Mouse (Mus musculus): ENCODE measurements around the gene Slc6a20a. TPM values are rescaled to one million over a fixed set of nuclear protein-coding genes. Genes with fewer than 3 reads are reported as not detected.

The Slc6a20a gene
- under 1 TPM; 0.18 to 0.49 TPM for polyA plus RNA-seq (2017; shearing (Covaris generic))

DNA sequence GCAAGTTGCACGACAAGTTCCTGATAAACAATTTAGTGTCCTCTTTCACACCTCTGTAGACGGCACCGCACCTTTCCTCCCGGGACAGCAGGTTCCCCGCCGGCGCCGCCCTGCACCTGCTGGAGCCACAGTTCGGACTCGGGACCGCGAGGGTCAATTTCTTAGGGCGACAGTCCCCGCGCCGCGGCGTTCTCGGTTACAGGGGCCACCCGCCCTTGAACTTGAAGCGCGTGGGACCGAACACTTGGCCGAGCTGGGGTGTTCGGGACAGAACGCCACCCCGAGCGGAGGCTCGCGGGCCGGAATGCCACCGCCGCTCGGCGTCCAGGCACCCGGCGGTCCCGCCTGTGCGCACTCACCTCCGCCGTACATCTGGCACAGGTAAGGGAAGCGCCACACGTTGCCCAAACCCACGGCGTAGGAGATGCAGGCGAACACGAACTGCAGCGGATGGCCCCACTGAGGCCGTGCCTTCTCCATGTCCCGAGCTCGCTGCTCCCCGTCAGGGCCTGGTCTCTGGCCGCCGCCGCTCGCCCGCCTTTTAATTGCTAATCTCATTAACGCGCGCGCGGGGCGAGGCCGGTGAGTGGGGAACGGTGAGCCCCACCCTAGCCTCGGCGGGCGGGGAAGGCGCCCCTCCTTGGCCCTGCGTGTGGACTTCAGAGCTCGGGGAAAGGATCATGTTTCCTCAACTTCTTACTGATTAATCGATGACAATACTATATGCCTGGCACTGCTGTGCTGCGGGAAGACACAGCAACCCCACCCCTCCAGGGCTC is at the start of gene Slc6a20a, which contains the start of gene Ccr9:
Slc6a20a (minus strand) TSS at position 559 of the 779 bp plus-strand sequence.
Ccr9 (plus strand) TSS at position 113 of the 779 bp plus-strand sequence.

DNA sequence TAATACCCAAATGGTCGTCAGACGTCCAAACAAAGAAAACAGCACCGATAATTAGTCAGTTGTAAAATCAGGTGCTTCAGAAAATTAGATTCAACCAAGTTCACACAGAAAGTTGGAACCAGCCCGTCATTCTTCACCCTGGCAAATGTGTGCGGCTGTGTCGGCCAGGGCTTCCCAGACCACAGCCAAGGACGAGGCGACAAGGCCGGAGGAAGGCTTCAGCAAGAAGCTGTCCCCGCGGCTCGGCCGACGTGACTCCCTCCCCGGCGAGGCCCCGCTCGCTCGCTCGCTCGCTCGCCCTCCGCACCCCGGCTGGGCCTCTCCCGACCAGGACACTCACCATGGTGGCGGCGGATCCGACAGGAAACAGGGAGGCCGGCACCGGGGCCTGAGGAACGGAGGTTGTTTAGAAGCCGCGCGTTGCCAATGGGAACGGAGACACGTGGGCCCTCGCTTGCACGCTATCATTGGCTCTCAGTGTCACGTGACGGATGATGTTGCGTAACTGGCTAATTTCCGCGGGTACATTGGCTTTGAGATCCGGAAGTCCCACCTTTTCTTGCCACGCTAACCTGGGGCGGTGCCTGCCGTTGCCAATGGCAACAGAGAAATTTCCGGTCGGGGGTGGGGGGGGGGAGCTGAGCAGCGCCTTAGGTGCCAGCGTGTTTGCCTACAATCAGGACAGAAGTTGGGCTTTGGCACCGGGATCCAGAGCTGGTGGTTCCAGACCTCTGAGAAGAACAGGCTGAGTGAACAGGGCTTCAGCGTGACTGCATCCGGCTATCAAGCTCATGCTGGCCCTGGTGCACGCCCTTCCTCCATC is 38.7 kb upstream of the Slc6a20a start, which contains the start of gene Lztfl1:
Lztfl1 (minus strand) TSS at position 512 of the 823 bp plus-strand sequence.

DNA sequence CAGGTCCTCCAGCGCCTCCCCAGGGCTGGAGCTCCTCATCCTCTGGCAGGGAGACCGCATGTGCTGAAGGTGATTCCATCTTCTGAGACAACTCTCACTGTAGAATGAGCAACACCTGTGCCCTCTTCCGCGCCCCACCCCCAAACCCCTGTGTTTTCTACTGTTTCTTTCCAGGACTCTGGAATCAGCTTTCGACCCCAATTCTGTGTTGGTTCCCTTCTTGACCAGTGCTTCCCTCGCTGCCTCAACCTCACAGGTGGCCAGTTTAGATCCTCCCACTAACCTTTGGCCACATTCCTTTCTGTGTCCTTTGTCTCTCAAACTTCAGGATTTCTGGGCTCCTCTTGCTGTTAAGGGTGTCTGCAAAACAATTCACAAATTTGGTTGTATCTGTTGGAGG is 46.4 kb downstream of the Slc6a20a start, which contains the start of gene Slc6a20b:
Slc6a20b (minus strand) TSS at position 285 of the 400 bp plus-strand sequence.

Other genes starting within 250 kb of the Slc6a20a start
- 10 to 100 TPM; 36.8 to 80.7 TPM for gene Limd1, start 200.2 kb downstream of the Slc6a20a start, polyA plus RNA-seq (2017; shearing (Covaris generic))
- 10 to 100 TPM; 54.3 to 92.6 TPM for gene Sacm1l, start 149.1 kb downstream of the Slc6a20a start, polyA plus RNA-seq (2017; shearing (Covaris generic))
- gene Slc6a20b, start 46.3 kb downstream of the Slc6a20a start, polyA plus RNA-seq (2017; shearing (Covaris generic)), result under 1 TPM; 0.05 to 0.27 TPM
- 10 to 100 TPM in 1 of 2 experiments, 1 to 10 TPM in 1; 5.3 to 11.4 TPM for gene Ccr9, start 446 bp downstream of the Slc6a20a start, polyA plus RNA-seq (2017; shearing (Covaris generic))
- 10 to 100 TPM; 33.2 to 37.4 TPM for gene Lztfl1, start 38.8 kb upstream of the Slc6a20a start, polyA plus RNA-seq (2017; shearing (Covaris generic))
- gene Cxcr6, start 127.6 kb upstream of the Slc6a20a start, polyA plus RNA-seq (2017; shearing (Covaris generic)), result 100 to 1,000 TPM in 1 of 2 experiments, 10 to 100 TPM in 1; 36.5 to 171 TPM
- gene Fyco1, start 173.0 kb upstream of the Slc6a20a start, polyA plus RNA-seq (2017; shearing (Covaris generic)), result 10 to 100 TPM; 30.0 to 33.9 TPM
- gene Xcr1, start 183.1 kb upstream of the Slc6a20a start, polyA plus RNA-seq (2017; shearing (Covaris generic)), result under 1 TPM; 0.67 to 0.80 TPM

Measured in activated CD4-positive, CD25-positive, alpha-beta regulatory T cell (primary cell).